Comparison of ENCODE assay signal across 17 mouse cellular contexts in genomic region chr1:152841057-152841456, GRCm38 (mm10).
"Had no signal": no experiment of that assay in that cellular context is flagged by ENCODE, and none has a peak within 500 bp of the region (broad histone marks: within the 10 kb centered on the region; RNA-seq: fewer than 3 reads in every experiment).

No protein-coding gene starts in this region.

- H3K4me1 ChIP-seq: lung, embryonic 15.5 days; midbrain, embryonic 13.5 days; midbrain, embryonic 15.5 days; neural tube, embryonic 12.5 days; stomach, embryonic 15.5 days had no signal

- H3K9ac ChIP-seq: lung, embryonic 15.5 days; midbrain, embryonic 13.5 days; midbrain, embryonic 15.5 days; neural tube, embryonic 12.5 days; stomach, embryonic 15.5 days had no signal

- H3K4me2 ChIP-seq: lung, embryonic 15.5 days; midbrain, embryonic 11.5 days; midbrain, embryonic 13.5 days; midbrain, embryonic 15.5 days; neural tube, embryonic 12.5 days; stomach, embryonic 15.5 days had no signal

- DNase-seq: lung, adult 2 months; lung, postnatal 14 days; lung, postnatal 36 days; right cerebral cortex, postnatal 14 days; thymus, adult 2 months; thymus, postnatal 25 days; thymus, postnatal 4 days had no signal

- ATAC-seq: lung, postnatal 0 days; midbrain, embryonic 13.5 days; midbrain, embryonic 15.5 days had no signal

- H3K9me3 ChIP-seq: lung, embryonic 15.5 days; megakaryocyte, embryonic 14.5 days; midbrain, embryonic 13.5 days; midbrain, embryonic 15.5 days; neural tube, embryonic 12.5 days; stomach, embryonic 15.5 days had no signal

- H3K27ac ChIP-seq: lung, embryonic 15.5 days; macrophage; midbrain, embryonic 13.5 days; midbrain, embryonic 15.5 days; neural tube, embryonic 12.5 days; stomach, embryonic 15.5 days; stomach, postnatal 0 days had no signal

- H3K27me3 ChIP-seq: lung, embryonic 15.5 days; megakaryocyte, embryonic 14.5 days; midbrain, embryonic 13.5 days; midbrain, embryonic 15.5 days; neural tube, embryonic 12.5 days; stomach, embryonic 15.5 days had no signal

- H3K4me3 ChIP-seq: lung, embryonic 15.5 days; megakaryocyte, embryonic 14.5 days; midbrain, embryonic 13.5 days; midbrain, embryonic 15.5 days; neural tube, embryonic 12.5 days; stomach, embryonic 15.5 days had no signal
